Mouse (Mus musculus): Measurements from ENCODE around the gene Ctnna3. TPM values are rescaled to one million over a fixed set of nuclear protein-coding genes. Genes with fewer than 3 reads are reported as not detected.
A peak's percentile ranks its signal among the peaks of the same experiment; 100 is the strongest.

The Ctnna3 gene
- total and polyA plus RNA-seq, 2 experiments from 2014 or later, result 18.6 to 62.6 TPM

GRCm38 (mm10) chr10:63950867-63951266 lies 521.0 kb downstream of the Ctnna3 start:
- Histone ChIP-seq H3K4me3 (ENCODE audit: low read depth, low read length) (no peak overlapping the region), H3K27ac (ENCODE audit: low read depth) (peak overlapping the region; percentile 5), H3K9me3 (replicated peaks; ENCODE audit: control insufficient read depth, low read length) (no peaks in the 10 kb centered on the region), H3K4me1 (ENCODE audit: control insufficient read depth, insufficient read depth) (peaks cover 21% of the 10 kb centered on the region), H3K9ac (replicated peaks; ENCODE audit: low read depth, low read length) (no peak overlapping the region), H3K27me3 (ENCODE audit: control insufficient read depth, insufficient read depth, low read length) (no peaks in the 10 kb centered on the region), H3K4me2 (ENCODE audit: low read depth, low read length) (no peak overlapping the region), H3K36me3 (replicated peaks; ENCODE audit: control insufficient read depth, insufficient read depth, low read length) (no peaks in the 10 kb centered on the region)
- TF ChIP-seq EP300 (IDR thresholded peaks at IDR 0.05; ENCODE audit: low read depth) (no peak), CTCF (IDR thresholded peaks at IDR 0.05; ENCODE audit: low read depth) (no peak)
- DNase-seq (ENCODE audit: low spot score), result peak; percentile 27
- 12% methylated on average over 8 of the region's 8 CpGs for WGBS
- no peak; the same call in 1 of the 2 replicates for ATAC-seq (ENCODE audit: insufficient read depth, low read depth)

- Histone ChIP-seq H3K9me3 (replicated peaks; ENCODE audit: control insufficient read depth, low read length) (no peaks in the 10 kb centered on the region), H3K9ac (replicated peaks; ENCODE audit: low read depth, low read length) (no peak overlapping the region), H3K4me2 (ENCODE audit: low read depth, low read length) (no peak overlapping the region), H3K27me3 (ENCODE audit: control insufficient read depth, insufficient read depth, low read length) (no peaks in the 10 kb centered on the region), H3K36me3 (replicated peaks; ENCODE audit: control insufficient read depth, insufficient read depth, low read length) (no peaks in the 10 kb centered on the region), H3K4me3 (ENCODE audit: low read depth, low read length) (no peak overlapping the region), H3K27ac (ENCODE audit: low read depth) (no peak overlapping the region), H3K4me1 (ENCODE audit: control insufficient read depth, insufficient read depth) (peaks cover 21% of the 10 kb centered on the region)
- DNase-seq (ENCODE audit: low spot score) (no peak), ATAC-seq (ENCODE audit: insufficient read depth, low read depth) (no peak)
- TF ChIP-seq EP300 (IDR thresholded peaks at IDR 0.05; ENCODE audit: low read depth) (no peak), CTCF (IDR thresholded peaks at IDR 0.05; ENCODE audit: low read depth) (no peak)
- 58% methylated on average over 1 of the region's 1 CpGs for WGBS
Observed at GRCm38 (mm10) chr10:63951481-63951880, 521.6 kb downstream of the Ctnna3 start.

- peak; percentile 51 for DNase-seq (ENCODE audit: low spot score)
- H3K9ac ChIP-seq (replicated peaks; ENCODE audit: low read depth, low read length), result no peak overlapping the region
Observed at GRCm38 (mm10) chr10:63954308-63954930, 524.5 kb downstream of the Ctnna3 start.

GRCm38 (mm10) chr10:63972300-63972699 lies 542.4 kb downstream of the Ctnna3 start:
- no peak overlapping the region for H3K9ac ChIP-seq (replicated peaks; ENCODE audit: low read depth, low read length)
- ATAC-seq (ENCODE audit: insufficient read depth, low read depth) (no peak), DNase-seq (ENCODE audit: low spot score) (no peak)
- H3K9me3 ChIP-seq (replicated peaks; ENCODE audit: control insufficient read depth, low read length), result no peaks in the 10 kb centered on the region
- no peaks in the 10 kb centered on the region for H3K27me3 ChIP-seq (ENCODE audit: control insufficient read depth, insufficient read depth, low read length)
- TF ChIP-seq EP300 (IDR thresholded peaks at IDR 0.05; ENCODE audit: low read depth), result no peak
- TF ChIP-seq CTCF (IDR thresholded peaks at IDR 0.05; ENCODE audit: low read depth), result no peak
- H3K27ac ChIP-seq (ENCODE audit: low read depth), result no peak overlapping the region
- no peak overlapping the region for H3K4me2 ChIP-seq (ENCODE audit: low read depth, low read length)
- 61% methylated on average over 2 of the region's 2 CpGs for WGBS
- no peaks in the 10 kb centered on the region for H3K4me1 ChIP-seq (ENCODE audit: control insufficient read depth, insufficient read depth)
- H3K36me3 ChIP-seq (replicated peaks; ENCODE audit: control insufficient read depth, insufficient read depth, low read length), result no peaks in the 10 kb centered on the region
- no peak overlapping the region for H3K4me3 ChIP-seq (ENCODE audit: low read depth, low read length)

More at GRCm38 (mm10) chr10:63954308-63954930, 524.5 kb downstream of the Ctnna3 start:
- Histone ChIP-seq H3K27ac (ENCODE audit: low read depth) (no peak overlapping the region), H3K9me3 (replicated peaks; ENCODE audit: control insufficient read depth, low read length) (no peaks in the 10 kb centered on the region), H3K4me2 (ENCODE audit: low read depth, low read length) (no peak overlapping the region), H3K4me1 (ENCODE audit: control insufficient read depth, insufficient read depth) (peaks cover 21% of the 10 kb centered on the region), H3K36me3 (replicated peaks; ENCODE audit: control insufficient read depth, insufficient read depth, low read length) (no peaks in the 10 kb centered on the region), H3K4me3 (ENCODE audit: low read depth, low read length) (no peak overlapping the region), H3K27me3 (ENCODE audit: control insufficient read depth, insufficient read depth, low read length) (no peaks in the 10 kb centered on the region)
- peak; percentile 62 for ATAC-seq (ENCODE audit: insufficient read depth, low read depth)
- 5% methylated on average over 6 of the region's 7 CpGs for WGBS
- no peak for TF ChIP-seq CTCF (IDR thresholded peaks at IDR 0.05; ENCODE audit: low read depth)
- TF ChIP-seq EP300 (IDR thresholded peaks at IDR 0.05; ENCODE audit: low read depth), result no peak

GRCm38 (mm10) chr10:63978101-63978500 lies 548.2 kb downstream of the Ctnna3 start:
- 0 out of 2 replicates have a peak overlapping the region, but pooled peaks have one; percentile 30 for H3K27ac ChIP-seq (ENCODE audit: low read depth)
- no peak for ATAC-seq (ENCODE audit: insufficient read depth, low read depth)
- 25% methylated on average over 11 of the region's 11 CpGs for WGBS
- H3K36me3 ChIP-seq (replicated peaks; ENCODE audit: control insufficient read depth, insufficient read depth, low read length), result no peaks in the 10 kb centered on the region
- no peak for TF ChIP-seq CTCF (IDR thresholded peaks at IDR 0.05; ENCODE audit: low read depth)
- no peak for TF ChIP-seq EP300 (IDR thresholded peaks at IDR 0.05; ENCODE audit: low read depth)
- no peaks in the 10 kb centered on the region; the same call in 1 of the 2 replicates for H3K4me1 ChIP-seq (ENCODE audit: control insufficient read depth, insufficient read depth)
- no peaks in the 10 kb centered on the region for H3K27me3 ChIP-seq (ENCODE audit: control insufficient read depth, insufficient read depth, low read length)
- no peak overlapping the region for H3K4me3 ChIP-seq (ENCODE audit: low read depth, low read length)
- peak overlapping the region; percentile 38 for H3K4me2 ChIP-seq (ENCODE audit: low read depth, low read length)
- no peaks in the 10 kb centered on the region for H3K9me3 ChIP-seq (replicated peaks; ENCODE audit: control insufficient read depth, low read length)
- H3K9ac ChIP-seq (replicated peaks; ENCODE audit: low read depth, low read length), result 0 out of 2 replicates have a peak overlapping the region, but pooled peaks have one; percentile 25
- no peak for DNase-seq (ENCODE audit: low spot score)

GRCm38 (mm10) chr10:63978535-63978934 lies 548.6 kb downstream of the Ctnna3 start:
- ATAC-seq (ENCODE audit: insufficient read depth, low read depth), result no peak
- H3K36me3 ChIP-seq (replicated peaks; ENCODE audit: control insufficient read depth, insufficient read depth, low read length), result no peaks in the 10 kb centered on the region
- no peak overlapping the region for H3K27ac ChIP-seq (ENCODE audit: low read depth)
- no peak overlapping the region for H3K9ac ChIP-seq (replicated peaks; ENCODE audit: low read depth, low read length)
- TF ChIP-seq EP300 (IDR thresholded peaks at IDR 0.05; ENCODE audit: low read depth) (no peak), CTCF (IDR thresholded peaks at IDR 0.05; ENCODE audit: low read depth) (no peak)
- no peak for DNase-seq (ENCODE audit: low spot score)
- H3K4me1 ChIP-seq (ENCODE audit: control insufficient read depth, insufficient read depth), result no peaks in the 10 kb centered on the region; the same call in 1 of the 2 replicates
- H3K27me3 ChIP-seq (ENCODE audit: control insufficient read depth, insufficient read depth, low read length), result no peaks in the 10 kb centered on the region
- WGBS, result 25% methylated on average over 3 of the region's 3 CpGs
- H3K4me3 ChIP-seq (ENCODE audit: low read depth, low read length), result no peak overlapping the region
- H3K9me3 ChIP-seq (replicated peaks; ENCODE audit: control insufficient read depth, low read length), result no peaks in the 10 kb centered on the region
- H3K4me2 ChIP-seq (ENCODE audit: low read depth, low read length), result no peak overlapping the region
